Mouse (Mus musculus) CH12.LX (cell line): ENCODE measurements around the gene Prss38. TPM values are rescaled to one million over a fixed set of nuclear protein-coding genes. Genes with fewer than 3 reads are reported as not detected.

Source experiments
- DNase-seq: peaks from one replicate; pipeline ENCODE4 v3.0.0-alpha.2; 2013; ENCODE audit errors: extremely low read depth
- H3K27ac ChIP-seq: 2 replicates; pipeline ENCODE4 v1.5.1; 2012; ENCODE audit warnings: low read depth, mild to moderate bottlenecking, control low read depth, moderate library complexity; ENCODE audit not compliant: insufficient read depth
- H3K27me3 ChIP-seq: replicated peaks from 2 replicates; pipeline ENCODE3; 2012; ENCODE audit warnings: inconsistent platforms
- H3K36me3 ChIP-seq, 2 experiments: replicated peaks in 1 of 2; 2 replicates each; pipeline versions ENCODE3 to v1.6.1; 2012; ENCODE audit warnings: inconsistent platforms in 1 of 2, low read length in 1 of 2, mild to moderate bottlenecking in 1 of 2, mixed read lengths in 1 of 2, moderate library complexity in 1 of 2; ENCODE audit not compliant: control insufficient read depth in 1 of 2, insufficient read depth in 1 of 2
- H3K4me1 ChIP-seq, 2 experiments: 2 replicates each; pipeline ENCODE4 v1.6.1; 2012; ENCODE audit warnings: inconsistent platforms in 1 of 2, moderate library complexity in 1 of 2; ENCODE audit not compliant: insufficient read depth in 2 of 2, control insufficient read depth in 1 of 2
- H3K4me2 ChIP-seq: 2 replicates; pipeline ENCODE4 v1.6.1; 2012; ENCODE audit warnings: low read depth, mild to moderate bottlenecking, control low read depth; ENCODE audit not compliant: poor library complexity, insufficient read depth, severe bottlenecking
- H3K4me3 ChIP-seq, 3 experiments: fragments of 150-350 bp in 1 of 3; sonication (generic) in 1 of 3; replicated peaks in 1 of 3; 2 replicates each; pipeline versions ENCODE3 to v1.5.1; 2011 to 2012; ENCODE audit warnings: low read depth in 2 of 3, low read length in 2 of 3, mild to moderate bottlenecking in 2 of 3, moderate library complexity in 2 of 3, control low read depth in 1 of 3, improper control_type of control experiment in 1 of 3, inconsistent platforms in 1 of 3, mixed read lengths in 1 of 3; ENCODE audit not compliant: poor library complexity in 1 of 3
- H3K79me2 ChIP-seq: replicated peaks from 2 replicates; pipeline ENCODE4 v1.6.1; 2012; ENCODE audit warnings: mild to moderate bottlenecking, moderate library complexity; ENCODE audit not compliant: control insufficient read depth, poor library complexity, insufficient read depth, severe bottlenecking; ENCODE audit errors: extremely low read depth
- H3K9ac ChIP-seq: 2 replicates; pipeline ENCODE4 v1.6.1; 2012; ENCODE audit warnings: low read depth, mild to moderate bottlenecking, control low read depth, moderate library complexity; ENCODE audit not compliant: insufficient read depth
- H3K9me3 ChIP-seq: replicated peaks from 2 replicates; pipeline ENCODE3; 2012; ENCODE audit warnings: low read length, inconsistent platforms, mixed read lengths
- CTCF ChIP-seq, 2 experiments: IDR thresholded peaks in 1 of 2; conservative IDR thresholded peaks in 1 of 2; 2 replicates each; pipeline ENCODE4 v1.5.1; 2011 to 2012; ENCODE audit warnings: low read depth in 2 of 2, low read length in 2 of 2, improper control_type of control experiment in 1 of 2, inconsistent platforms in 1 of 2, mild to moderate bottlenecking in 1 of 2, moderate library complexity in 1 of 2
- EP300 ChIP-seq: IDR thresholded peaks from 2 replicates; pipeline ENCODE4 v1.6.1; 2011; ENCODE audit warnings: low read length, improper control_type of control experiment
- HCFC1 ChIP-seq: IDR thresholded peaks from 2 replicates; pipeline ENCODE4 v1.6.1; 2012; ENCODE audit warnings: low read depth, mild to moderate bottlenecking, inconsistent platforms, low read length, improper control_type of control experiment
- IRF4 ChIP-seq: IDR thresholded peaks from 2 replicates; pipeline ENCODE4 v1.6.1; 2014; ENCODE audit warnings: low read depth, mild to moderate bottlenecking, inconsistent platforms, low read length, improper control_type of control experiment
- JUND ChIP-seq: conservative IDR thresholded peaks from 2 replicates; pipeline ENCODE4 v1.6.1; 2011; ENCODE audit warnings: low read depth, low read length, improper control_type of control experiment
- MAX ChIP-seq: IDR thresholded peaks from 2 replicates; pipeline ENCODE4 v1.6.1; 2011; ENCODE audit warnings: low read length, improper control_type of control experiment
- MXI1 ChIP-seq: IDR thresholded peaks from 2 replicates; pipeline ENCODE4 v1.6.1; 2011; ENCODE audit warnings: mild to moderate bottlenecking, low read depth, low read length, improper control_type of control experiment
- MYC ChIP-seq: IDR thresholded peaks from 2 replicates; pipeline ENCODE4 v1.6.1; 2011; ENCODE audit warnings: low read depth, mild to moderate bottlenecking, improper control_type of control experiment, low read length
- POLR2A ChIP-seq: IDR thresholded peaks from 2 replicates; pipeline ENCODE4 v1.6.1; 2011; ENCODE audit warnings: low read depth, mild to moderate bottlenecking, improper control_type of control experiment, low read length
- RAD21 ChIP-seq: IDR thresholded peaks from 2 replicates; pipeline ENCODE4 v1.6.1; 2011; ENCODE audit warnings: low read depth, mild to moderate bottlenecking, low read length, improper control_type of control experiment, moderate library complexity
- SMC3 ChIP-seq: IDR thresholded peaks from 2 replicates; pipeline ENCODE4 v1.6.1; 2011; ENCODE audit warnings: low read depth, low read length, improper control_type of control experiment
- UBTF ChIP-seq: IDR thresholded peaks from 2 replicates; pipeline ENCODE4 v1.6.1; 2012; ENCODE audit warnings: low read depth, mild to moderate bottlenecking, inconsistent platforms, low read length, improper control_type of control experiment, moderate library complexity
- USF1 ChIP-seq: IDR thresholded peaks from 2 replicates; pipeline ENCODE4 v1.6.1; 2014; ENCODE audit warnings: low read depth, mild to moderate bottlenecking, inconsistent platforms, low read length, improper control_type of control experiment
- ZC3H11A ChIP-seq: IDR thresholded peaks from 2 replicates; pipeline ENCODE4 v1.6.1; 2012; ENCODE audit warnings: low read depth, mild to moderate bottlenecking, inconsistent platforms, low read length, improper control_type of control experiment
- ZKSCAN1 ChIP-seq: IDR thresholded peaks from 2 replicates; pipeline ENCODE4 v1.6.1; 2012; ENCODE audit warnings: low read depth, inconsistent platforms, low read length, improper control_type of control experiment, borderline replicate concordance
- ZMIZ1 ChIP-seq: IDR thresholded peaks from 2 replicates; pipeline ENCODE4 v1.6.1; 2012; ENCODE audit warnings: low read depth, mild to moderate bottlenecking, inconsistent platforms, low read length, improper control_type of control experiment
- dilution Hi-C: fragments of 300-500 bp; cut with MboI; formaldehyde crosslinking; loops from 2 replicates; pipeline ENCODE4 v1.14.3; 2020; ENCODE audit warnings: low sequenced_read_pairs; ENCODE audit not compliant: extremely low pct_unique_long_range_greater_than_20kb, extremely low pct_ligation_motif_present
- in situ Hi-C: fragments of 300-500 bp; cut with MboI; formaldehyde crosslinking; loops from 3 replicates; pipeline ENCODE4 v1.14.3; 2019; ENCODE audit warnings: low sequenced_read_pairs, low pct_ligation_motif_present, low pct_unique_long_range_greater_than_20kb, mixed read lengths
- polyA plus RNA-seq: library from polyadenylated mRNA; unstranded; fragments of >175 nt; gene quantifications from 2 replicates; pipeline ENCODE4 v1.2.1, GENCODE M21; 2012; ENCODE audit warnings: low read depth; ENCODE audit not compliant: insufficient read length
- total RNA-seq, 2 experiments: library from RNA; depleted of rRNA; stranded (reverse); fragments of 300-350 nt in 1 of 2; fragments of >200 nt in 1 of 2; gene quantifications; 2 replicates each; pipeline ENCODE4 v1.2.3; 2012 to 2014

The Prss38 gene
- total and polyA plus RNA-seq, 3 experiments = not detected

DNA sequence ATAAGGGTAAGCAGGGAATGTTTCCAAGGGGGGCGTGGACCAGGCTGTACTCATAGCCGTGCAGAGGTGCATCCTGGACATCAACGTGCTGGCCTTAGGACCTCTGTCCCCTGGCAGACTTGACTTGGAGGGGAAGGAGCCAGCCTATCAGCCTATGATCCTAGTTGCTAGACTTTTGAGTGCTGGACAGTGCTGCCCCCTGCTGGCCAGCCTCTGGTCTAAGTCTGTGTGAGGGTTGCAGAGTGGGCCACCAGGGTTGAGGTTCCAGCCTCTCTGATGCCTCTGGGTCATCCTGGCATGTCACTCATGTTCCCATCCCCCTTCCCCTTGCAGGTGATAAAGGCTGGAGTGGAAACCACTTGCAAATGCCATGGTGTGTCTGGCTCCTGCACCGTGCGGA is 44.9 kb downstream of the Prss38 start:
- H3K4me2 ChIP-seq = no peak overlapping the region
- H3K4me1 ChIP-seq = no peaks in the 10 kb centered on the region
- dilution Hi-C loops (no loop called here), in situ Hi-C loops (no loop called here)
- H3K9ac ChIP-seq = no peak overlapping the region
- no peaks in the 10 kb centered on the region for H3K79me2 ChIP-seq
- H3K27ac ChIP-seq = no peak overlapping the region
- H3K27me3 ChIP-seq = peaks cover 90% of the 10 kb centered on the region
- peak; percentile 72 for DNase-seq
- no peaks in the 10 kb centered on the region for H3K9me3 ChIP-seq
- H3K4me3 ChIP-seq = no peak overlapping the region
- peak; percentile 84 for TF ChIP-seq SMC3
- peak; percentile 65 for TF ChIP-seq RAD21
- TF ChIP-seq UBTF = no peak
- 0 out of 2 replicates have a peak, but pooled peaks have one; percentile 2 for TF ChIP-seq ZC3H11A
- peak; percentile 65 to 84 for TF ChIP-seq CTCF (conservative IDR thresholded peaks at IDR 0.05 in 1 of 2, IDR thresholded peaks at IDR 0.05 in 1 of 2; ENCODE audit: low read depth in 2 of 2, low read length in 2 of 2)
- H3K36me3 ChIP-seq = no peaks in the 10 kb centered on the region

DNA sequence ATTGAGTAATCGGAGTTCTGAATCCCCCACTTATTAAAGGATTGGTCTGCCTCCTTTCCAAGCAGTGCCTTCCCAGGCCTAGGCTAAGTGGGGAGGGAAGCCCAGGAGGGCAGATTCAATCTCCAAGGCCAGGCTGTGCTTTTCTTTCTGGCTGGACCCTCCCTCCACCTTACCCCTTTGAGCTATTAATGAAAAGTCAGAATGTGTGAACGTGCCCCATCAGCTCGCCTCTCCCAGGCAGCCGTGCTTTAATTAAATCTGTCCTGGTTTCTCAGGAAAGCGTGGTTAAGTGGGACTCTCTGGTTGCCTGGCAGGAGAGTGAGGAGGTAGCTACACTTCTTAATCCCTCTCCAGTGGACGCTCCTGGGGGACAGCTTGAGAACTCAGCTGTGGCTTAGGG is 45.8 kb downstream of the Prss38 start:
- H3K4me2 ChIP-seq = no peak overlapping the region
- no peaks in the 10 kb centered on the region for H3K79me2 ChIP-seq
- DNase-seq = no peak
- H3K36me3 ChIP-seq = no peaks in the 10 kb centered on the region
- TF ChIP-seq MYC (no peak), EP300 (no peak), POLR2A (no peak), HCFC1 (no peak), USF1 (no peak), IRF4 (no peak), JUND (no peak), MAX (no peak), MXI1 (no peak), ZMIZ1 (no peak)
- H3K27ac ChIP-seq = no peak overlapping the region
- no peaks in the 10 kb centered on the region for H3K9me3 ChIP-seq
- in situ Hi-C loops = no loop called here
- H3K4me1 ChIP-seq = no peaks in the 10 kb centered on the region
- dilution Hi-C loops = no loop called here
- H3K27me3 ChIP-seq = peaks cover 90% of the 10 kb centered on the region
- H3K4me3 ChIP-seq = no peak overlapping the region
- H3K9ac ChIP-seq = no peak overlapping the region

DNA sequence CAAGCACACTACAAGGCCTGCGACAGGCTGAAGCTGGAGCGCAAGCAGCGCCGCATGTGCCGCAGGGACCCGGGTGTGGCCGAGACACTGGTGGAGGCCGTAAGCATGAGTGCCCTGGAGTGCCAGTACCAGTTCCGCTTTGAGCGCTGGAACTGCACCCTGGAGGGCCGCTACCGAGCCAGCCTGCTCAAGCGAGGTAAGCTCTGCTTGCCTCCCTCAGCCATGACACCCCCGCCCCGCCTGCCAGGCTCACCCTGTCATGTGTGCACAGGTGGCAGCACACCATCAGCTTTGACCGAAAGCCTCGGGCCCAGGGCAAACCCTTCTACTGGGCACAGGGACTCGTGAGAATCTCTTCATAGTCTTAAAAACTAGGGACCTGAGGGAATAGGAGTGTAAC is 47.8 kb downstream of the Prss38 start:
- Histone ChIP-seq H3K27me3 (peaks cover 90% of the 10 kb centered on the region), H3K9me3 (no peaks in the 10 kb centered on the region), H3K4me1 (no peaks in the 10 kb centered on the region), H3K4me3 (no peak overlapping the region), H3K9ac (no peak overlapping the region), H3K4me2 (no peak overlapping the region), H3K79me2 (no peaks in the 10 kb centered on the region), H3K36me3 (no peaks in the 10 kb centered on the region), H3K27ac (no peak overlapping the region)
- no peak for DNase-seq
- no peak for TF ChIP-seq IRF4
- no peak for TF ChIP-seq ZKSCAN1
- in situ Hi-C loops (no loop called here), dilution Hi-C loops (no loop called here)
